Mouse (Mus musculus): ENCODE results near the gene Rpgr.

GRCm38 (mm10) chrX:10251852-10252504, 35.3 kb upstream of the Rpgr start, which contains the start of gene Otc:
- TF ChIP-seq NELFE (IDR thresholded peaks at IDR 0.05; ENCODE audit: low read depth, low read length) (no peak), POLR2A (IDR thresholded peaks at IDR 0.05; ENCODE audit: control insufficient read depth in 1 of 2, insufficient read depth in 1 of 2, low read depth in 1 of 2, low read length in 2 of 2, poor library complexity in 1 of 2) (no peak), ZMIZ1 (IDR thresholded peaks at IDR 0.05; ENCODE audit: low read depth, low read length) (no peak), EP300 (IDR thresholded peaks at IDR 0.05; ENCODE audit: low read depth in 1 of 2, low read length in 2 of 2) (no peak), CTCF (IDR thresholded peaks at IDR 0.05 in 2 of 3, conservative IDR thresholded peaks at IDR 0.05 in 1 of 3; ENCODE audit: control insufficient read depth in 1 of 3, insufficient read depth in 1 of 3, low read depth in 2 of 3, low read length in 3 of 3, poor library complexity in 1 of 3, severe bottlenecking in 1 of 3) (no peak), POLR2AphosphoS2 (IDR thresholded peaks at IDR 0.05; ENCODE audit: low read length) (no peak), USF2 (IDR thresholded peaks at IDR 0.05; ENCODE audit: borderline replicate concordance in 1 of 2, insufficient read depth in 1 of 2, low read depth in 1 of 2, low read length in 2 of 2) (no peak), E2F4 (IDR thresholded peaks at IDR 0.05; ENCODE audit: borderline replicate concordance, low read depth, low read length) (no peak), TCF12 (IDR thresholded peaks at IDR 0.05; ENCODE audit: low read depth, low read length) (no peak), HCFC1 (IDR thresholded peaks at IDR 0.05; ENCODE audit: low read depth, low read length) (no peak), GATA1 (IDR thresholded peaks at IDR 0.05; ENCODE audit: low read depth, low read length) (no peak)

Measured in MEL (cell line).